Mouse (Mus musculus): ENCODE data around the gene Gm10912. TPM values are rescaled to one million over a fixed set of nuclear protein-coding genes. Genes with fewer than 3 reads are reported as not detected.
"Not testable (repeated sequence)": the region's sequence is repeated elsewhere in the genome, so short reads cannot be mapped to it uniquely, and the experiment has no call there.

The Gm10912 gene
- polyA plus RNA-seq, 1 experiment from 2014 or later = not detected

DNA sequence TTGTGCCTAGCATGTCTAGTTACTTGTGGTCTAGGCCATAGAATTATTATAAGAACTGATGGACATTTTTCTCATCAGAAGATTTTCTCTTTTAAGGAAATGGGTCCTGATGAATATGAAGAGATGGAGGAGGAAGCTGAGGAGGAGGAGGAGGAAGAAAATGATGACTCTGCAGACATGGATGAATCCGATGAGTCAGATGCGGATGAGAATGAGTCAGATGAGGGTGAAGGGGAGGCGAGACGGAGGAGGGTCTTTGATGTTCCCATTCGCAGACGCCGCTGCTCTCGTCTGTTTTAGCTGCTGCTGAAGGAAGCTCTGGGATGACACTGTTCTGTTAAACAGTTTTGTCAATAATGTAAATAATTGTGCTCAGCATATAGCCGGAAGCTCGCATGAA, 5.8 kb upstream of the Gm10912 start:
- Histone ChIP-seq H3K4me2 (replicated peaks) (no peak overlapping the region), H3K4me3 (replicated peaks; ENCODE audit: low read length) (no peak overlapping the region), H3K27me3 (ENCODE audit: control insufficient read depth, insufficient read depth, low read length) (no peaks in the 10 kb centered on the region), H3K4me1 (replicated peaks; ENCODE audit: control insufficient read depth, insufficient read depth, low read length) (no peaks in the 10 kb centered on the region), H3K27ac (no peak overlapping the region), H3K9me3 (ENCODE audit: control insufficient read depth, low read length) (no peaks in the 10 kb centered on the region), H3K9ac (no peak overlapping the region), H3K36me3 (replicated peaks; ENCODE audit: control insufficient read depth, insufficient read depth) (peaks cover 41% of the 10 kb centered on the region)
- 85% methylated on average over 10 of the region's 10 CpGs for WGBS
- ATAC-seq (ENCODE audit: low FRiP score) (no peak), DNase-seq (ENCODE audit: low spot score) (no peak)

DNA sequence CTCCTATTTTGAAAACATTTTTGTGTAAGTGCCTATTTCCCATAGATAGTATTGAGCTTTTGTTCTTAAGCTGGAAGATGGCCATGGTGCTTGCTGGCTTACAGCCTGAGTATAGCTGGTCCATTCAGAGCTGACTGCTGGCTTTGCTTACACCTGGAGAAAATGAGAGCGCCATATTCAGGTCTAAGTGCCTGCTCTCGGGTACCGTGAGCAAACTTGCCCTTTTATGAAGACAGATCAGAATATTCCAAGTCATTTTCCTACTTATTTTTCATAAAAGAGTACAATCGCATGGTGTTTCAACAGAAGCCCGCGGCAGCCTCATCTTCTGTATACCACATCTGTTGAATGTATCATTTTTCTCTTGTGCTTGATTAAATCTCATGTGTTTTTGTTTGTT, 4.6 kb upstream of the Gm10912 start:
- peaks cover 29% of the 10 kb centered on the region for H3K36me3 ChIP-seq (replicated peaks; ENCODE audit: control insufficient read depth, insufficient read depth)
- H3K4me3 ChIP-seq (replicated peaks; ENCODE audit: low read length) = no peak overlapping the region
- WGBS = 96% methylated on average over 6 of the region's 6 CpGs
- H3K9me3 ChIP-seq (ENCODE audit: control insufficient read depth, low read length) = no peaks in the 10 kb centered on the region
- no peak overlapping the region for H3K27ac ChIP-seq
- no peak overlapping the region for H3K9ac ChIP-seq
- H3K4me2 ChIP-seq (replicated peaks) = no peak overlapping the region
- DNase-seq (ENCODE audit: low spot score) (no peak), ATAC-seq (ENCODE audit: low FRiP score) (no peak)
- H3K27me3 ChIP-seq (ENCODE audit: control insufficient read depth, insufficient read depth, low read length) = no peaks in the 10 kb centered on the region
- H3K4me1 ChIP-seq (replicated peaks; ENCODE audit: control insufficient read depth, insufficient read depth, low read length) = no peaks in the 10 kb centered on the region

DNA sequence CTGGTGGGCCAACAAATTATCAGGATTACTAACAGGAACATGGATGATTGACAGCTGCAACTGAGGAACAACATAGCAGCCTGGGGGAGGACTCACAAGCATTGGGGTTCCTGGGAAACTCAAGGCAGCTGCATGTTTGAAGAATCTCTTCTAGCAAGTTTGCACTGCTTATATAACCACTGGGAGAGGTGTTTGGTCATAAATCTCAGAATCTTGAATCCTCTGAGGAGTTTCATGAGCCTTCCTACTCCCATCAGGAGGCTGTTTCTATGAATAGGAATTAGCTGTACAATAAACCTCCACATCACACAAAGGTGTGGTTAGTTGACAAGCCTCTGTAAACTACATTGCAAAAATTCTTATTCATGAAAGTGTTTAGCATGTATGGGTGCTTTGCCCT, 3.0 kb upstream of the Gm10912 start:
- Histone ChIP-seq H3K9me3 (ENCODE audit: control insufficient read depth, low read length) (no peaks in the 10 kb centered on the region), H3K4me1 (replicated peaks; ENCODE audit: control insufficient read depth, insufficient read depth, low read length) (no peaks in the 10 kb centered on the region), H3K36me3 (replicated peaks; ENCODE audit: control insufficient read depth, insufficient read depth) (peaks cover 29% of the 10 kb centered on the region), H3K9ac (no peak overlapping the region), H3K27me3 (ENCODE audit: control insufficient read depth, insufficient read depth, low read length) (no peaks in the 10 kb centered on the region), H3K4me3 (replicated peaks; ENCODE audit: low read length) (no peak overlapping the region), H3K4me2 (replicated peaks) (no peak overlapping the region), H3K27ac (no peak overlapping the region)
- ATAC-seq (ENCODE audit: low FRiP score) = no peak
- no peak for DNase-seq (ENCODE audit: low spot score)

DNA sequence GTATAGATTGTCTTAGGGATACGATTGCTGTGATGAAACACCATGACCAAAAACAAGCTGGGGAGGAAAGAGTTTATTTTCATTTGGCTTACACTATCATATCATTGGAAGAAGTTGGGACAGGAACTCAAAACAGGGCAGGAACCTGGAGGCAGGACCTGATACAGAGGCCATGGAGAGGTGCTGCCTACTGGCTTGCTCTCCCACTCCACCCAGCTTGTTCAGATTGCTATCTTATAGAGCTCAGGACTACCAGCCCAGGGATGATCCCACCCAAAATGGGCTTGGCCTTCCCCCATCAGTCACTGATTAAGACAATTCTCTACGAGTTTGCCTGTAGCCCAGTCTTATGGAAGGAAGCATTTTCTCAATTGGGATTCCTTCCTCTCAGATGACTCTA, 1.5 kb upstream of the Gm10912 start:
- WGBS = 91% methylated on average over 2 of the region's 2 CpGs
- DNase-seq (ENCODE audit: low spot score) (no peak), ATAC-seq (ENCODE audit: low FRiP score) (no peak)
- Histone ChIP-seq H3K4me3 (replicated peaks; ENCODE audit: low read length) (no peak overlapping the region), H3K9ac (no peak overlapping the region), H3K36me3 (replicated peaks; ENCODE audit: control insufficient read depth, insufficient read depth) (peaks cover 22% of the 10 kb centered on the region), H3K9me3 (ENCODE audit: control insufficient read depth, low read length) (no peaks in the 10 kb centered on the region), H3K4me1 (replicated peaks; ENCODE audit: control insufficient read depth, insufficient read depth, low read length) (no peaks in the 10 kb centered on the region), H3K27ac (no peak overlapping the region), H3K4me2 (replicated peaks) (no peak overlapping the region), H3K27me3 (ENCODE audit: control insufficient read depth, insufficient read depth, low read length) (no peaks in the 10 kb centered on the region)

DNA sequence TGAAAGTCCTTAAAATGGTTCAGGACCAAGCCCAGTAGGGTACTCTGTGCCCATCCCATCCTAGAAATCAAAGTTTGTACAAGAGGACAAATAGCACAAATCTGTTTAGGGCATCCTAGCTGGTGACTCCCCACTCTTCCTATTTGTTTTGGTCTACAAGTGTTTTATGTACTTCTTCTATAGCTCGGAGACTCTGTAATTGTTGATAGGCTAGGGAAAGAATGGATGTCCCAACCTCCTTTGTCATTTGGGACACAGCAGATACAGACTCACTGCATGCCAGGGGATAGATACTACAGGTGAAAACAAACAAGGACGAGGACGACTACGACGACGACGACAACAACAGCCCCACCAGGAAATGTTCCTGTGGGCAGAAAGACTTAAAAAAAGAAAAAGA, 2.8 kb downstream of the Gm10912 start, which contains the start of gene Gm10799:
Gene Gm10799 (minus strand): TSS at position 101 of the 400 bp plus-strand sequence.
- not testable (repeated sequence) for H3K27ac ChIP-seq; H3K4me3 ChIP-seq (replicated peaks; ENCODE audit: low read length); H3K4me1 ChIP-seq (replicated peaks; ENCODE audit: control insufficient read depth, insufficient read depth, low read length); H3K36me3 ChIP-seq (replicated peaks; ENCODE audit: control insufficient read depth, insufficient read depth); H3K27me3 ChIP-seq (ENCODE audit: control insufficient read depth, insufficient read depth, low read length); H3K9ac ChIP-seq; ATAC-seq (ENCODE audit: low FRiP score); DNase-seq (ENCODE audit: low spot score); H3K9me3 ChIP-seq (ENCODE audit: control insufficient read depth, low read length)
- H3K4me2 ChIP-seq (replicated peaks) = 0 out of 2 replicates have a peak within 1 kb of the TSS, but pooled peaks have one; percentile 52
- WGBS = 81% methylated on average over 7 of the region's 7 CpGs

DNA sequence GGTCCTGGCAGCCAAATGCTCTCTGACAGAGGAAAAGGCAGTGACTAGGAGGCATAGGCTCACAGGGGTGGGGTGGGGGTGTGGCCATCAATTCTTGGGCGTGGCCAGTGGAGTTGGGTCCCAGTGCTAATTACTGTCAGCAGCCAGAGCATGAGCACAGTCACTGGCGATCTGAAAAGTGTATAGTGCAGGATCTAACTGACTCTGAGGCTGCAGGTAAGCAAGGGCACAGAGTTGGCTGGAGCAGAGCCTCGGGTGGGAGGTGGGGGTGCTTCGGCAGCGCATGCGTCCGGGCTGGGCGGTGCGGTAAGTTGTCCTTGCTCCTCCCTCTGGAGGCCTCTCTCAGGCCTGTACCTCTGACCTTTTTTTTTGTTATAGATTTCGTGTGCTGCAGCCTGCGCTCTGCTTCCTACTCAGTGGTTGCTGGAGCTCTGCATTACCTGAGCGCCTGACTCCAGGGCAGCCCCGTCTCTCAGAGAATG, 4.1 kb downstream of the Gm10912 start, which contains the start of gene Cd59b:
Gene Cd59b (plus strand): TSS at position 146 of the 482 bp plus-strand sequence.
- ATAC-seq (ENCODE audit: low FRiP score) (peak; percentile 79), DNase-seq (ENCODE audit: low spot score) (peak; percentile 40)
- Histone ChIP-seq H3K4me2 (replicated peaks) (peak within 1 kb of the TSS; percentile 52), H3K4me1 (replicated peaks; ENCODE audit: control insufficient read depth, insufficient read depth, low read length) (peaks cover 4% of the 10 kb centered on the region; the same call in 1 of the 2 replicates), H3K36me3 (replicated peaks; ENCODE audit: control insufficient read depth, insufficient read depth) (no peaks in the 10 kb centered on the region), H3K4me3 (replicated peaks; ENCODE audit: low read length) (peak within 1 kb of the TSS; percentile 31), H3K27ac (no peak within 1 kb of the TSS), H3K9me3 (ENCODE audit: control insufficient read depth, low read length) (no peaks in the 10 kb centered on the region), H3K9ac (no peak within 1 kb of the TSS), H3K27me3 (ENCODE audit: control insufficient read depth, insufficient read depth, low read length) (no peaks in the 10 kb centered on the region)
- 4% methylated on average over 13 of the region's 13 CpGs for WGBS

DNA sequence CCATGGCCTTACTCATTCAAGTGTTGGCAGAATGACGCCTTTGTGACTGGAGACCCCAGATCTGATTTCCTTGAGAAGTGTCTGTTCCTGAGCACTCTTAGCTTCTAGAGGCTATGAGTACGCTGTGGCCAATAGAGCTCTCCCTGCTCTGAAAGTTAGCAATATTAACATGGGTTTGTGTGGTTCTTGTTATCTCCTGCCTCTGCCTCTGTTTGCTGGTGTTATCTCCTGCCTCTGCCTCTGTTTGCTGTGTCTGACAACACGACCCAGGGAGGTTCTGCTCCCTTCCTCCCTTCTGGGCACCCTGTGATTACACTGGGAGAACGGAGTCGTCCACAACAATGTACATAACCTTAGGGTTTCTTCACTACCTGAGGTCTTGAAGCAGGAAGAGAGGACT, 12.7 kb downstream of the Gm10912 start:
- not testable (repeated sequence) for H3K9me3 ChIP-seq (ENCODE audit: control insufficient read depth, low read length); H3K9ac ChIP-seq; ATAC-seq (ENCODE audit: low FRiP score); H3K4me1 ChIP-seq (replicated peaks; ENCODE audit: control insufficient read depth, insufficient read depth, low read length); H3K4me2 ChIP-seq (replicated peaks); H3K27ac ChIP-seq; DNase-seq (ENCODE audit: low spot score); H3K4me3 ChIP-seq (replicated peaks; ENCODE audit: low read length); H3K27me3 ChIP-seq (ENCODE audit: control insufficient read depth, insufficient read depth, low read length); H3K36me3 ChIP-seq (replicated peaks; ENCODE audit: control insufficient read depth, insufficient read depth)
- 83% methylated on average over 5 of the region's 5 CpGs for WGBS

DNA sequence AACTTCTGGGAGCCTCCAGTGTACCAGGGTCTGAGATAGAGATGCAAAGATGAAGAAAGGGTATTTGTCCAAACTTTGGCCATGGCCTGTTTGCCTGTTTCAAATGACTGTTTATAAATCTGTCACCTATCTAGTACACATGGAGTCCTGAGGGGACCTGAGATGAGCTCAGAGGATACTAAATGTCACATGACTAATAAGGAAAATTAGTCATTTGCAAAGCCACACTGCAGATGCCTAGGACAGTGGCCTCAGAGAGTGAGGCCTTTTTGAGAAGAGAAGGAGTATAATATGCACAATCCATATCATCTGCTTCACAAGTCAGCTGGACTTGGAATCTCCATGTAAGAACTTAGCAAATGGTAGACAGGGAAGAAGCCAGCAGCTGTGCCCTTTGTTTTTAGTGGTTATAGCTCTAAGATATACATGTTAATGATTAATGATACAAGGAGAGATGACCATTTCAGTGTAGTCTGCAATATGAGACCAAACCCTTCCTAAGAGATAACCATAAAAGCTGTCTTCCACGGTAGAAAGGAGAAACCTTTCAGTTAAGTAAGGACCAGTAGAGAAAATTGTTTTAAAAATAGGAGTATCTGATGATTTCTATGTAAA, 15.9 kb downstream of the Gm10912 start:
- H3K36me3 ChIP-seq (replicated peaks; ENCODE audit: control insufficient read depth, insufficient read depth); DNase-seq (ENCODE audit: low spot score); H3K4me2 ChIP-seq (replicated peaks); H3K27me3 ChIP-seq (ENCODE audit: control insufficient read depth, insufficient read depth, low read length); ATAC-seq (ENCODE audit: low FRiP score); H3K4me3 ChIP-seq (replicated peaks; ENCODE audit: low read length); H3K4me1 ChIP-seq (replicated peaks; ENCODE audit: control insufficient read depth, insufficient read depth, low read length); H3K9ac ChIP-seq; H3K27ac ChIP-seq; H3K9me3 ChIP-seq (ENCODE audit: control insufficient read depth, low read length): not testable (repeated sequence)
- WGBS = no CpG with 5 or more reads among the region's 1 CpGs

DNA sequence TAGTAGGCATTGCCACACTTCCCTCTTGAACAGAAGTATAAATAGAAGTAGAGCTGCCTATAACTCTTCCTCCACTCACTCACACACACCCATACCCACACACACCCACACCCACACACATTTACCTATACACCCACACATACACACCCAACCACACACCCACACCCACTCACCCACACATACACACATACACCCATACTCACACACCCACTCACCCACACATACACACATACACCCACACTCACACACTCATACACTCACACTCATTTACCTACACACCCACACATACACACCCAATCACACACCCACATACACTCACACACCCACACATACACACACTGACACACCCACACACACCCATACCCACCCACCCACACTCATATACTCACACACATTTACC, 16.8 kb downstream of the Gm10912 start:
- Histone ChIP-seq H3K4me3 (replicated peaks; ENCODE audit: low read length) (no peak overlapping the region), H3K27ac (no peak overlapping the region), H3K4me1 (replicated peaks; ENCODE audit: control insufficient read depth, insufficient read depth, low read length) (no peaks in the 10 kb centered on the region), H3K36me3 (replicated peaks; ENCODE audit: control insufficient read depth, insufficient read depth) (no peaks in the 10 kb centered on the region), H3K27me3 (ENCODE audit: control insufficient read depth, insufficient read depth, low read length) (no peaks in the 10 kb centered on the region), H3K9ac (no peak overlapping the region), H3K9me3 (ENCODE audit: control insufficient read depth, low read length) (no peaks in the 10 kb centered on the region), H3K4me2 (replicated peaks) (no peak overlapping the region)
- ATAC-seq (ENCODE audit: low FRiP score) (no peak), DNase-seq (ENCODE audit: low spot score) (no peak)

DNA sequence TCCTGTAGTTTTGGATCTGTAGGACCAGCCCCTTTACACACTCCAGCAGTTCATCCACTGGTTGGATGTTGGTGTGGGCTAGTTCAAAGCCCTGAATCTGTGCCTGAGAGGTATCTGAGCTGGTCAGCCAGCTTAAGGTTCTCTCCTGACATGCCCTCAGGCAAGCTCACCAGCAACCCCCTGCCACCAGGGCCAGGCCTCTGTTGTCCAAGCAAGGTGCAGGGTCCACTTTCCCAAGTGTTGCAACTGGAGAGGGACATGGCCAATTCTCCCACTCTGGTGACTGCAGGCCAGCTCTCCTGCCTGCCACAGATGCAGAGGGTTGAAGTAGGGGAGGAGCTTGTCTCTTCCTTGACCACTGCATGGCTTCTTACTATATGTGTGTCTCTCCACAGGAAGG, 18.4 kb downstream of the Gm10912 start:
- ATAC-seq (ENCODE audit: low FRiP score) = not testable (repeated sequence)

More for the DNA sequence above, 18.4 kb downstream of the Gm10912 start:
- H3K27ac ChIP-seq; H3K4me1 ChIP-seq (replicated peaks; ENCODE audit: control insufficient read depth, insufficient read depth, low read length); H3K36me3 ChIP-seq (replicated peaks; ENCODE audit: control insufficient read depth, insufficient read depth); H3K4me2 ChIP-seq (replicated peaks); H3K9ac ChIP-seq; H3K4me3 ChIP-seq (replicated peaks; ENCODE audit: low read length); H3K9me3 ChIP-seq (ENCODE audit: control insufficient read depth, low read length); H3K27me3 ChIP-seq (ENCODE audit: control insufficient read depth, insufficient read depth, low read length); DNase-seq (ENCODE audit: low spot score): not testable (repeated sequence)
